Mouse (Mus musculus) embryonic facial prominence, embryonic 14.5 days (tissue): ENCODE measurements around the gene Ift27. TPM values are rescaled to one million over a fixed set of nuclear protein-coding genes. Genes with fewer than 3 reads are reported as not detected.
A peak's percentile ranks its signal among the peaks of the same experiment; 100 is the strongest.

Experiments used
- ATAC-seq: fragments of 200-750 bp; cut with Nextera tagmentation; 2 replicates; pipeline ENCODE4 v1.8.0; 2017; ENCODE audit warnings: low read depth, moderate number of reproducible peaks, moderate TSS enrichment
- DNase-seq: peaks from one replicate; pipeline ENCODE4 v3.0.0-alpha.2; 2015; ENCODE audit warnings: low spot score
- H3K27ac ChIP-seq: fragments of 300-500 bp; sonication (generic); replicated peaks from 2 replicates; pipeline ENCODE4 v1.5.1; 2014; ENCODE audit warnings: low read depth, mild to moderate bottlenecking, low read length, moderate library complexity
- H3K27me3 ChIP-seq: fragments of 300-500 bp; sonication (generic); replicated peaks from 2 replicates; pipeline ENCODE4 v1.6.1; 2014; ENCODE audit warnings: low read length; ENCODE audit not compliant: control insufficient read depth, insufficient read depth
- H3K36me3 ChIP-seq: fragments of 300-500 bp; sonication (generic); 2 replicates; pipeline ENCODE4 v1.6.1; 2014; ENCODE audit warnings: low read length, mixed read lengths; ENCODE audit not compliant: control insufficient read depth, insufficient read depth
- H3K4me1 ChIP-seq: fragments of 300-500 bp; sonication (generic); 2 replicates; pipeline ENCODE4 v1.6.1; 2014; ENCODE audit warnings: antibody characterized with exemption, low read length; ENCODE audit not compliant: control insufficient read depth, insufficient read depth
- H3K4me2 ChIP-seq: fragments of 300-500 bp; sonication (generic); 2 replicates; pipeline ENCODE4 v1.6.1; 2014; ENCODE audit warnings: low read depth, mild to moderate bottlenecking, low read length, moderate library complexity, mixed read lengths
- H3K4me3 ChIP-seq: fragments of 300-500 bp; sonication (generic); 2 replicates; pipeline ENCODE4 v1.5.1; 2014; ENCODE audit warnings: low read depth, mild to moderate bottlenecking, low read length
- H3K9ac ChIP-seq: fragments of 300-500 bp; sonication (generic); 2 replicates; pipeline ENCODE4 v1.6.1; 2014; ENCODE audit warnings: low read depth, mild to moderate bottlenecking, low read length, moderate library complexity, mixed read lengths
- H3K9me3 ChIP-seq: fragments of 300-500 bp; sonication (generic); 2 replicates; pipeline ENCODE4 v1.6.1; 2016; ENCODE audit warnings: low read length; ENCODE audit not compliant: control insufficient read depth
- WGBS: fragments of 180-500 bp; shearing (Covaris S2); extraction: QIAGEN DNeasy Blood & Tissue Kit; methylation state at CpG from one replicate; pipeline ENCODE4 v1.1.7; 2014; 5-methylcytosine and 5-hydroxymethylcytosine counted together
- polyA plus RNA-seq: library from polyadenylated mRNA; unstranded; fragments of >200 nt; fragmentation: Nextera tagmentation; extraction: Ambion mirVana; gene quantifications from 2 replicates; pipeline ENCODE4 v1.2.1, GENCODE M21; 2014

Ift27 gene
- polyA plus RNA-seq, 1 experiment from 2014 or later = 84.7 TPM

- H3K4me3 ChIP-seq = no peak overlapping the region
- H3K27ac ChIP-seq = no peak overlapping the region
- ATAC-seq (no peak), DNase-seq (no peak)
- 77% methylated on average over 3 of the region's 3 CpGs for WGBS
- no peak overlapping the region for H3K9ac ChIP-seq
- H3K4me1 ChIP-seq = no peaks in the 10 kb centered on the region
- no peaks in the 10 kb centered on the region for H3K27me3 ChIP-seq
- no peaks in the 10 kb centered on the region for H3K9me3 ChIP-seq
- no peak overlapping the region for H3K4me2 ChIP-seq
- H3K36me3 ChIP-seq = no peaks in the 10 kb centered on the region
Measured at GRCm38 (mm10) chr15:78194320-78194719, 20.4 kb upstream of the Ift27 start.

- Histone ChIP-seq H3K27ac (no peak overlapping the region), H3K36me3 (no peaks in the 10 kb centered on the region), H3K4me2 (no peak overlapping the region), H3K9me3 (no peaks in the 10 kb centered on the region), H3K27me3 (no peaks in the 10 kb centered on the region), H3K4me1 (no peaks in the 10 kb centered on the region), H3K9ac (no peak overlapping the region), H3K4me3 (no peak overlapping the region)
- 90% methylated on average over 7 of the region's 7 CpGs for WGBS
- DNase-seq = no peak
- ATAC-seq = no peak
Measured at GRCm38 (mm10) chr15:78189636-78190035, 15.7 kb upstream of the Ift27 start.

DNA sequence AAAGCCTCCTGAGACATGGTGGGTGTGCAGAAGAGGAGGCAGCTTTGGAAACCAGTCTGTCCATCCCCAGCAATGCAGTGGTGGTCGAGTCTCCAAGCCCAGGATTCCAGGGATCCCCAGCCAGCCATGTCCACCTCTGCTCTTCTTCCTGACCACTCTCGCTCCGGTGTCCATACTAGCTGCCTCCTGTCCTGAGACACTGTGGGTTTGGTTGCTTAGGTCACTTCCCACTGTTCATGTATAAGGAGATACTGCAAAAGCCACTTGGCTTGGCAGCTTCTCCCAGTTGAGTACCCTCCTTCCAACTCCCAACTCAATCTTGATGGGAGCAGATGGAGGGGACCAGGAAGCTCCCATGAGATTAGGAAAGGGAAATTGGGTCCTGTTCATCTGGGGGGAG, 14.6 kb upstream of the Ift27 start:
- H3K9ac ChIP-seq = no peak overlapping the region
- WGBS = 82% methylated on average over 3 of the region's 3 CpGs
- H3K36me3 ChIP-seq = no peaks in the 10 kb centered on the region
- H3K9me3 ChIP-seq = no peaks in the 10 kb centered on the region
- no peak for DNase-seq
- no peak overlapping the region for H3K27ac ChIP-seq
- no peak overlapping the region for H3K4me2 ChIP-seq
- no peak for ATAC-seq
- H3K4me3 ChIP-seq = no peak overlapping the region
- no peaks in the 10 kb centered on the region for H3K4me1 ChIP-seq
- no peaks in the 10 kb centered on the region for H3K27me3 ChIP-seq

DNA sequence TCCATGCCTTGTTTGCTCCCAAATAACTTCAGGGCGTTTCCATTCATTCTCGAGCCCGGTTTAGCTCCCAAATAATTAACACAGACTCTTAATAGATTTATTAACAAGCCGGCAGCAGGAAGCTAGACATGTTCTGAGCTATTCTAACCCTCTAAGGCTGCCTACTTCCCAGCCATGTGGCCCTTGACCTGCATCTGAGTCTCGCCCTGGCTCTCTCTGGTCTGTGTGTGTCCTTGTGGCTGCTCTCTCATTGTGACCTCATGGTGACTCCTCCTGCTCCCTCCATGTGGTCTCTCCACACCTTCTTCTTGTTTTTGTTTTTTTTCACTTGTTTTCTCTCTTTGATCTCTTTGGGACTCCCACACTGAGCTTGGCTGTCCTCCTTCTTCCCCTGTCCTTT, 13.0 kb upstream of the Ift27 start:
- no peak for DNase-seq
- Histone ChIP-seq H3K36me3 (no peaks in the 10 kb centered on the region), H3K9me3 (no peaks in the 10 kb centered on the region), H3K4me2 (no peak overlapping the region), H3K4me3 (no peak overlapping the region), H3K4me1 (0 out of 2 replicates have a peak, but pooled peaks cover 3% of the 10 kb centered on the region), H3K27ac (no peak overlapping the region), H3K9ac (no peak overlapping the region), H3K27me3 (0 out of 2 replicates have a peak, but pooled peaks cover 6% of the 10 kb centered on the region)
- WGBS = 57% methylated on average over 5 of the region's 5 CpGs
- ATAC-seq = no peak

GRCm38 (mm10) chr15:78185609-78186008, 11.7 kb upstream of the Ift27 start:
- no peak overlapping the region for H3K27ac ChIP-seq

GRCm38 (mm10) chr15:78184855-78185254, 10.9 kb upstream of the Ift27 start:
- Histone ChIP-seq H3K4me2 (no peak overlapping the region), H3K4me1 (0 out of 2 replicates have a peak, but pooled peaks cover 5% of the 10 kb centered on the region), H3K4me3 (no peak overlapping the region), H3K9me3 (no peaks in the 10 kb centered on the region), H3K27ac (no peak overlapping the region), H3K36me3 (no peaks in the 10 kb centered on the region), H3K27me3 (peaks cover 6% of the 10 kb centered on the region; the same call in 1 of the 2 replicates), H3K9ac (no peak overlapping the region)
- 3% methylated on average over 10 of the region's 10 CpGs for WGBS
- peak; percentile 79 for DNase-seq
- peak; percentile 66; the same call in 1 of the 2 replicates for ATAC-seq

More at GRCm38 (mm10) chr15:78185609-78186008, 11.7 kb upstream of the Ift27 start:
- H3K4me1 ChIP-seq = 0 out of 2 replicates have a peak, but pooled peaks cover 5% of the 10 kb centered on the region
- DNase-seq (no peak), ATAC-seq (no peak)
- no peak overlapping the region for H3K4me3 ChIP-seq
- 88% methylated on average over 4 of the region's 4 CpGs for whole genome bisulfite sequencing
- no peaks in the 10 kb centered on the region for H3K36me3 ChIP-seq
- H3K9ac ChIP-seq = no peak overlapping the region
- H3K27me3 ChIP-seq = 0 out of 2 replicates have a peak, but pooled peaks cover 6% of the 10 kb centered on the region
- no peaks in the 10 kb centered on the region for H3K9me3 ChIP-seq
- no peak overlapping the region for H3K4me2 ChIP-seq

GRCm38 (mm10) chr15:78181701-78182405, 7.9 kb upstream of the Ift27 start:
- WGBS = 17% methylated on average over 8 of the region's 8 CpGs
- DNase-seq (peak; percentile 81), ATAC-seq (peak; percentile 24; the same call in 1 of the 2 replicates)
- Histone ChIP-seq H3K4me1 (0 out of 2 replicates have a peak, but pooled peaks cover 5% of the 10 kb centered on the region), H3K27ac (no peak overlapping the region; the same call in 1 of the 2 replicates), H3K4me3 (no peak overlapping the region), H3K9ac (no peak overlapping the region; the same call in 1 of the 2 replicates), H3K4me2 (no peak overlapping the region), H3K36me3 (no peaks in the 10 kb centered on the region), H3K9me3 (no peaks in the 10 kb centered on the region), H3K27me3 (peaks cover 9% of the 10 kb centered on the region; the same call in 1 of the 2 replicates)

DNA sequence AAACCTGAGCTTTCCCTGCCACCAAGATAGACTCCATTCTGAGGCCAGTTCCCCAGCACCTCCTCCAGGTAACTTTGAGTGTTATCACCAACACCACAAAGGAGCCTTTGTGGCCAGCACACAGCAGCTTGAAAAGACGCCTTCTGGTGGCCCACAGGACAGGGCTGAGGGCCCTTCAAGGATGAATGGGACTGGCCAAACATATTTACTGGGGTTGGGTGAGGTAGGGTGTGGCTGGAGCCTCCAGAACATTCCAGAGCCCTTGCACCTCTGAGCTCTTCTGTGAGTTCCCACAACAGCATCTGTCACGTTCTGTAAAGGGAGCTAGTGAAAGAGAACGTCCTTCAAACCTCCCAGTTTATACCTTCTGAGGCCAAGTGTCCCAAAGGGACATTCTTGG, 5.9 kb upstream of the Ift27 start:
- DNase-seq = no peak
- WGBS = 62% methylated on average over 3 of the region's 3 CpGs
- Histone ChIP-seq H3K4me3 (no peak overlapping the region), H3K9me3 (no peaks in the 10 kb centered on the region), H3K9ac (no peak overlapping the region), H3K36me3 (no peaks in the 10 kb centered on the region), H3K27me3 (peaks cover 9% of the 10 kb centered on the region; the same call in 1 of the 2 replicates), H3K4me1 (0 out of 2 replicates have a peak, but pooled peaks cover 7% of the 10 kb centered on the region), H3K4me2 (no peak overlapping the region), H3K27ac (no peak overlapping the region)
- ATAC-seq = no peak

DNA sequence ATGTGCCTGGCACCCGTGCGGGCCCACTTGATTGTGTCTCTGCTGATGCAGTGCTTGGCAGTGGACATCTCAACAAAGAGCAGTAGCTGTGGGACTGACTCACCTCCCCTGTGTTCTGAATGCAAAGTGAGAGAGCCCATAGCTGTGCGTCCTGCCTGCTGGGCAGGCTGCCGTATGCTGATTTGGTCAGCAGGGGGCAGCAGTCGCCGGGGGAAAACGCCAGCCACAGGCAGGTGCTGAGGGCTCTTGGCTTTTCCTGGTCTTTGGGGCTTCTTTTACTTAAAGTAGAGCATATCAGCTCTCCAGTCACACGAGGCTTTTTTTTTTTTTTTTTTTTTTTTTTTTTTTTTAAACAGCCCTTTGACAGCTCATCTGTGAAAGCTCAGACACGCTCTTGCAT, 4.5 kb upstream of the Ift27 start:
- H3K9me3 ChIP-seq = no peaks in the 10 kb centered on the region
- no peaks in the 10 kb centered on the region for H3K36me3 ChIP-seq
- H3K4me1 ChIP-seq = peaks cover 9% of the 10 kb centered on the region
- no peak overlapping the region for H3K4me3 ChIP-seq
- DNase-seq = peak; percentile 62
- H3K27me3 ChIP-seq = peaks cover 9% of the 10 kb centered on the region; the same call in 1 of the 2 replicates
- no peak overlapping the region for H3K9ac ChIP-seq
- no peak for ATAC-seq
- no peak overlapping the region for H3K4me2 ChIP-seq
- no peak overlapping the region for H3K27ac ChIP-seq
- WGBS = 7% methylated on average over 8 of the region's 9 CpGs
